Mouse (Mus musculus) kidney, adult 9 months (tissue): Measurements from ENCODE around the gene Tmem219.
"Not testable (repeated sequence)": the region's sequence is repeated elsewhere in the genome, so short reads cannot be mapped to it uniquely, and the experiment has no call there.

ENCODE experiments used
- DNase-seq: peaks from one replicate; pipeline ENCODE4 v3.0.0; 2022

Gene Tmem219

DNA sequence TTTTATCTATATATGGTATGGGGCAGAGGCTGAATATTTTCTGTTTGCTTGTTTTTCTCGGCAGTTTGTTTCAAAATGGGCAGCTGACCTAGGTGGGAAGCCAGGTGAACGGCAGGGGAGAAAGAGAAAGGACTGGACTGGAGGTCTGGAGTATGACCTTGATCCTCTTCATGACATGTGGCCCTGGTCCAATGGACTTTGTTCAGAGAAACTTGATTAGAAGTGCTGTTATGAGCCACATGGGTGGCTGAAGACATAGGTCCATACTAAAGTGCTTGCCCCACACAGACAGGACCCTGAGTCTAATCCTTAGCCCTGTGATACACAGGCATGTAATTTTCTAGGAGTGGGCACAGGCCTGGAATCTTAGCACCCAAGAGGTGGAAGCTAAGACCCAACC, 1.2 kb downstream of the Tmem219 start:
- DNase-seq = peak; percentile 87

DNA sequence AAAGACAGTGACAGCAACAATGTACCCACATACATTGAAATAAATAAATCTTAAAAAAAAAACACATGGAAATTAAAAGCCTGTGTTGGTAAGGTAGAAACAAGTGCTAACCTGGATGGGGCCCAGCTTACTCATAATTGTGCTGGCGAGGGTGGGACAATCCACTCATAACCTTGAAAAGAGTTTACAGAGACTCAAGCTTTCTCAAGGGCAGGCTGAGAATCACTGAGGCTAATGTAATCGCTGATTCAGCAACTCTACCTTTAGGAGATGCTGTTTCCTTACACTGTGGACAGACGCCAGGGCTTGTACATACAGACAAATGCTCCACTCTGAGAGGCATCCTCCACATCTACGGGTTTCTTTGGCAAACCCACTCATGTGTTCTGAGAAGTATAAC, 2.7 kb downstream of the Tmem219 start:
- DNase-seq = no peak

DNA sequence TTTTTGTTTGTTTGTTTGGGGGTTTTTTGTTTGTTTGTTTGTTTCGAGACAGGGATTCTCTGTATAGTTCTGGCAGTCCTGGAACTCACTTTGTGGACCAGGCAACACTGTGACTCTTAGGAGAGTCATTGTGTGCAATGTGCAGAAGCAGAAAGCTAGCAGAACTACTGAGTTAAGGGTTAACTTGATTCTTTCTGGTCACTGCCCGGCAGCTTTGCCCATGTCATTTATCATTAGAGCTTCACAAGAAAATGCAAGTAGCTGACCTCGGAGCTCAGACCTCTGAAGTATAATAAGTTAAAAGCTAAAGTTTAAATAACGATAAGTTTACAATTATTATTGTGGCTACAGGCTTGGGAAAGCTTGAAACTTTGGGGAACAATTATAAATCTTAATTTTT, 4.4 kb downstream of the Tmem219 start:
- peak; percentile 65 for DNase-seq

DNA sequence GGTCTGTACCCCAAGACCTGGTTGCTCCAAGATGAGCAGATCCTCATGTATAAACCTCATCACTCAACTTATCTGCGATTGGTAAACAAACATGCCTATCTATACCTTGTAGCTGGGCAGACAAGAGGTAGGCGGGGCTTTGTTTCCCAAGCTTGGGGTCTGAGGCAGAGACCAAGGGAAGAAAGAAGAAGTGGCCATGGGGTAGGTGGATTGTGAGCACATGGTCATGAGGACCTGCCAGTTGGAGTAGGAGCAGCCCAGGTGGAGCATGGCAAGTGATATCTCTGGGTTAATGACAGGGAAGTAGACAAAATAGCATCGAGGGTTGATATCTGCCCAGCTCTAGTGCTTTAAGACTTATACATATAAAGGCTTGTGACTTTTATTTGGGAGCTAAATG, 7.9 kb downstream of the Tmem219 start:
- DNase-seq = no peak

DNA sequence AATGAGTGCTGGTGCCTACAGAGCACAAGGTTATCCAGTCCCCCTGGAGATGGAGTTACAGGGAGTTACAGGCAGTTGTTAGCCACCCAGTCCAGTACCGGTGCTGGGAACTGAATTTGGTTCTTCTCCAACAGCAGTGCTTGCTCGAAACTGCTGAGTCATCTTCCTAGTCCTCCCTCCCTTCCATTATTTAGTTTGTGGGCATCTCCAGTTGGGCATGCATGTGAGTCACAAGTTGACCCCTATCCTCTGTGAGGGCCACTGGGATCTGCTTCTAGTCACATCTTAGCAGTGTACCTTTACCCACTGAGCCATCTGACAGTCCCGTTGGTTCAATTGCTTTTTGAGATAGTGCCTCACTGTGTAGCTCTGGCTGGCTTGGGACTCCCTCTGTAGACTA, 17.1 kb downstream of the Tmem219 start:
- no peak for DNase-seq

DNA sequence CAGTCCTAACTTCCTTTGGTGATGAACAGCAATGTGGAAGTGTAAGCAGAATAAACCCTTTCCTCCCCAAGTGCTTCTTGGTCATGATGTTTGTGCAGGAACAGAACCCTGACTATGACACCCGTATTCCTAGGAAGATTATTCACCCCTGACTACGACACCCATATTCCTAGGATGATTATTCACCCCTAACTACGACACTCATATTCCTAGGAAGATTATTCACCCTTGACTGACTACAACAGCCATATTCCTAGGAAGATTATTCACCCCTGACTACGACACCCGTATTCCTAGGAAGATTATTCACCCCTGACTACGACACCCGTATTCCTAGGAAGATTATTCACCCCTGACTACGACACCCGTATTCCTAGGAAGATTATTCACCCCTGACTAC, 22.9 kb downstream of the Tmem219 start:
- not testable (repeated sequence) for DNase-seq

DNA sequence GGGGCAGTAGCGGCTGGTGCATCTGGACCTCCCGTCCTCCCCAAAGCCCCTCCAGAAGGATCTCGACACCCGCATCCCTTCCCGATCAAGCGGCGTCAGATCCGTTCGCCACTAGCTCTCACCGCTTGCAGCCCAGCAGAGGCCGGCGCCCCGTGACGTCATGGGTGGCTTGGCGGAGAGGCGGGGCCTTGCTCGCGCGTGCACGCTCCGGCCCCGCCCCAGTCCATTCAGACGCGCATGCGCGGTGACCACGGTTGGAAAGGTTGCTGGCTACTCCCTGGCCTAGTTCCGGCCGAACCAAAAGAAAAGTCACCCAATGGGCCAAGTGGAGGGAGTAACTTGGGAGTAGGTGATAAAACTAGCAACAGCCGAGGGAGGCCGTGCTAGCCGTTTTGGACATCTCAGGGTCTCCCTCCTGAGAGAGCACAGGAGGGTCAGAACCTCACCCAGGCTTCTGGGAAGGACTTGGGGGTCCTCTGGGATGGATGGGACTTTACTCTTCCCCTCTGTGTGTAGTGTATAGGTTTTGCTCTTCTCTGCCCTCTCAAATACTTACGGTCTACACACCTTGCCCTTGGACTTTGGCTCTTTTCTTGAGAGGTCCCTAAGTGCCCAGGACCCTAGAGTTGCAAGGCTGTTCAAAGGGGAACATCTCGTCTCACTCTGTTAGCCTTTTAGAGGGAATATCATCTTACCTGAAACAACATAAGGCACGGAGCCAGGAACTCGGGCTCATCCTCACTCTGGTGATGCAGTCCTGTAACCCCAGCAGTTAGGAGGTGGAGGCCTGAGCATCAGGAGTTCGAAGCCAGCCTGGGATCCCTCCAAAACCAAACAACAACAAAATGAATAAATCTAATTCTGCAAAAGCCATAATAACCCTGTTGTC, 24.4 kb downstream of the Tmem219 start:
- peak; percentile 96 for DNase-seq

DNA sequence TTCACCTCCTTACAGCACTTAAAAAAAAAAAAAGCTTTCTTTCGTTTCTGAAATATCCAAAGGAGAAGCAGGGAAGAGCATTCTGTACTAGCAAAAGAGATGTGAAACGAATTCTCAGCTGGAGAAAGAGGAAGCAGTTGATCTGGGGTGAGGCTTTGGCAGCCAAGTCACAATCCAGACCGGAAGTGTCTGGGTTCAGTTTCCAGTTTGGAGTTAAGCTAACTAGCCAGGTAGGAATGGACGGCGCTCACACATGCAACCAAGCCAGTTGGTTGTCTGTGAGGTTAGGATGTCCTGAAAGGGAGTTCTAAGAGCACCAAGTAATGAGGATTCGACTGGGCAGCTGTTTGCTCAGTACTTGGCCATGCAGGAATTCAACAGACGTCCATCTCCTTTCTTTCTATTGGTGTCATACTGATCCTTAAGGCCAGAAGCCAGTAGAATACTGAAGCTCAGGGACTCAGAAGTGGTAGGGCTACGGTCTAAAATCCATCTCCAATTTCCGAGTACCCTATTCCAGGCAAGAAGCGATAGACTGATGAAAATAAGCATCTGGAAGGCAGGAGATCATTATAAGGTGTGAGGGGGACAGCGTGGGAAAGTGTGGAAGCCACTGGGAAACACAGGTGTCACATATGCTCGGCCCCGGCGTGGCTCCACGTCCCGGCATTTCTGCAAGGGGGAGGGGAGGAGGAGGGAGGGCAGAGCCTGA, 25.2 kb downstream of the Tmem219 start:
- DNase-seq = peak; percentile 48

DNA sequence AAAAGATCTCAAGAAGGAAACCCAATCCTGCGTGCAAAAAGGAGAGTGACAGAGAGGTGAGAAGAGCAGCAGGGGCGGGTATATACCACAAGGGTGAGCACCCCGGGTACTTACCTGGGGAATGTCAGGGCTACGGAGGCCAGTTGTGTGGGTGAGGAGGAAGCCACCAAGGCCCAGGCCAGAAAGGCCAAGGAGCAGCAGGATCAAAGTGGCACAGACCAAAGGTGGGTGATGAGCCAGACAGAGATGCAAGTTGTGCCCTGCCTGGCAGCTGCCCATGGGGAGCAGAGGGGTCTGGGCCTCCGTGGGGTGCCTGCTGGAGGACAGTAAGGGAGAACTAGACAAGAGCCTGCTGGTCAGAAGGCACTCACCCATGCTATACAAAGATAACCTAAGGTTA, 25.8 kb downstream of the Tmem219 start:
- no peak for DNase-seq

DNA sequence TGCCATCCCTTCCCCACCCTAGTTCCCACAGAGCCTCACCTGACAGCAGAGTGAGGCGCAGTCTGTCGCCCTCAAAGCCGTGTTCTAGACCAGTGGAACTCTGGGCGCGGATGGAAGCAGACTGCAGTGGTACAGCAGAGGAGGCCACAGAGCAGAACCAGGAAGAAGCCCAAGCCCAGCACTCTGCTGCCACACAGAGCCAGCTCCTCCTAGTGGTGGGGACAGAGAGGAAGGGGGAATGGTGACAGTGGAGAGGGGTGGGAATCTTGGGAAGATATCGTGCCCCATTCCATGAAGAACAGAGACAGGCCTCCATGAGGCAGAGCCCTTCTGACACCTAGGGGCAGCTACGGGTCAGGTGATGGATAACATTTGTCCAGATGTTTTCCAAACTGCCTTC, 33.9 kb downstream of the Tmem219 start:
- no peak for DNase-seq

DNA sequence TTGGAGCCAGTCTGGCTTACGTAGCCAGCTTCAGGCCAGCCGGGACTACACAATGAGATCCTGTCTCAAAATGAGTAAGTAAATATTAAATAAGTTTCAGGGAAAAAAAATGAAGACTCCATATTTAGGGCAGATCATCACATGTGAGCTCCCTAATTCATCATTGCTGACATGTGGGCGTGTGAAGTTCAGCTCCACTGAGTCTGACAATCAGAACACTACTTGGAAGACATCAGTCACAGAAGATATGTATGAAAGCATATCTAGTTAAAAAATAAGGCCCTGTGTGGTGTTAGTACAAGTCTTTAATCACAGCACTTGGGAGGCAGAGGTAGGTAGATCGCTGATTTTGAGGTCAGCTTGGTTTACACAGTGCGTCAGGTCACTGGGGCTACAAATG, 35.4 kb downstream of the Tmem219 start:
- no peak for DNase-seq

DNA sequence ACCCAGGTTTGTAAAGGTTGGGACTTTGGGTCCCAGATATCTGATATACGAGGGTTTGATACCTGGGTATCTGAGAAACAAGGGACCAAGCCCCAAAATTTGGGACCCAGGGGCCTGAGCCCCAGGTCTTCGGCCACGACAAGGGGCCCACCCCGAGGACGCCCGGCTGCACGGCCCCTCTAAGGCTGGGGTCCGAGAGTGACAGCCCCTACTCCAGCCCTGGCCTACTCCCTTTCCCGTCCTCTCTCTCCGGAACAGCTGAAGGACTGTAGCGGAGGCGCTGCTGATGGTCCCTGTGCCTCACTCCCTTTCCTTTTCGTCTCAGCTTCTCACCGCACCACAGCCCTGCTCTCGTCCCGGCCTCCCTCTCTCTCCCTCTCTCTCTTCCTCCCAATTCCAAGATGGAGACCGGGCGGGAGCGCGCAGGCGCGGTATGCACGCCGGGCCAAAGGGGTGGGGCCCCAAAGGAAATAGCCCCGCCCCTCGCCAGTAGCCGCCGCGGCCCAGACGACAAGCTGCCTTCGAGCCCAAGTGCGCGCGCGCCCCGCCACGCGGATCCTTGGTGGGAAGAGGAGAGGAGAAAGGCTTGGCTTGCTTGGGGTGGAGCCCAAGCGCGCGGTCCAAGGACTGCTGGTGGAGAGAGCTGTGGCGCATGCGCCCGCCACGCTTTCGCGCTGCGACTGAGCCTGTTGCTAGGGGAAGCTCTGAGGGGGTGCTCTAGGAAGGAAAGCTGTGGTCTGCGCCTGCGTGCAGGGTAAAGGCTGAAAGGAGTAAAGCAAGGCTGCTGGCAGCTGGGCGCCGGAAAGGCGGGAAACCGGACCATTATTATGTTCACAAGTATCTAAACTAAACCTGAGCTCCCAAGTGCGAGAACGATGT, 38.2 kb downstream of the Tmem219 start, which contains the start of gene Taok2:
TSS of gene Taok2 (minus strand) at position 418 of the 879 bp plus-strand sequence.
- peak; percentile 99 for DNase-seq

DNA sequence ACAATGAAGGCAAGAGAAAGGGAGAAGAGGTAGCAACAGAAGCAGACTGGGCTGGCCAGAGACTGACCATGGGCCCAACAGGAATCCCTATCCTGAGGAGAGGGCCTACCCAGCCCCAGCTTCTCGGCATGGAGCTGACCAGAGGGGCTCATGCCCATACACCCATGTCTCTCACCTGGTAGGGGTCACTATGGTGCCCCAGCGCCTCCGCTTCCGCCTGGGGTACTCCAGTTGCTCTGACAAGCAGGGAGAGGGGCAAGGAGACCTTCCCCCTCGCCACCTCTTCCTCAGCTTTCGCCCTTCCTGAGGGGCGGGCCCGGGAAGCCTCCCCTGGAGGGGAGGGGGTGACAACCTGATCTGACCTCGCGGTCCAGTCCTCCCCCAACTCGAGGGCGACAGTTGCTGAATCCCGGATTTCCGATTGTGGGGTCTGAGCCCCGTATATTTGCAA, 39.0 kb downstream of the Tmem219 start:
- DNase-seq = peak; percentile 42

DNA sequence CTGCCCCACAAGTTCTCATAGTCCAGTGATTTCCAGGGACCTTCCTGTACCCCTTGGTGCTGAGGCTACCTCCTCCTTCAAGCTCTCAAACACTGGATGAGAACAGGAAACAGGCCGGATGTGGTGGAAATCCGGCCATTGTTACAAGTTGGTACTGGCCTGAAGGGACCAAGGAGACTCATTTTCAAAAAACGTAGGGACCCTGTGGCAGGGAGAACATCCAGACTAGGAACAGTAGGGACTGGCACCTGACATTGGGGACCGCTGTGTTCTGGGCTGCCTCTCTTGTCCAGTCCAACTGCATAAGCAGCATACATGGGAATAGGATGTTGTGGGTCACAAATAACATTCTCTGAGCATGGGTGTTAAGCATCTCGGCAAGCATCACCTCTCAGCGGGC, 41.7 kb downstream of the Tmem219 start:
- DNase-seq = peak; percentile 72

DNA sequence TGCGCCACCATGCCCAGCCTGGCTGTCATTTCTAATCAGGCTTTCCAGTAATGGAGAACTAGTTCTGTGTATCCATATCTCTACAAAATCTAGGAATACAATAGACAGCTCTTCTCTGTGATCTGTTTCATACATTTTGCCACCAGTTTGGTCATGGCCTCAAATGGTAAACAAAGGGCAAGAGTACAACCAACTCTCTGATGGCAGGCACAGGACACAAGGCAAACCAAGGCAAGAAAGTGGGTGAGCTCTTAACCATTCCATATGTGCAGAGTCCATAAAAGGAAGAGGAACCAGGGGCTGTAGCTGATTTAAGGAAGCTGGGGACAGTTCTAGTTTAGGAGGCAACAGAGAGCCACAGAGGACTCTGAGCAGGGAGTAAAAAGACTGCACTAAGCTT, 45.5 kb downstream of the Tmem219 start:
- DNase-seq = no peak

DNA sequence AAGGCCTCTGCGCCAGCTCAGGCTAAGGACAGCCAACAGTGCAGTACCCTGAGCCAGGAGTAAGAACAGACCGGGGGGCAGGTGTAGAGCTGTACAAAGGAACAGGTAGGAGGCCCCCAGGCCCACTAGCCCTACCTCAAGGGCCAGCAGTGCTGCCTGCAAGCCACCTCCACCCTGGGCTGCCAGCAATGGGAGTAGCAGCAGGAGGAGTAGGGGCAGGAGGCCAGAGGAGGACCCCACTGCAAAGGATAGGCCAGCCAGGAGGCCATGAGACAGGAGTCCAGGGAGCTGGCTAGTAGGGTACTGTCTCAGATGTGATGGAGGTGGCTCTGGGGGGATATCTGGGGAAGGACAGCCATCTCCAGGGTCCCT, 52.2 kb downstream of the Tmem219 start:
- DNase-seq = no peak

DNA sequence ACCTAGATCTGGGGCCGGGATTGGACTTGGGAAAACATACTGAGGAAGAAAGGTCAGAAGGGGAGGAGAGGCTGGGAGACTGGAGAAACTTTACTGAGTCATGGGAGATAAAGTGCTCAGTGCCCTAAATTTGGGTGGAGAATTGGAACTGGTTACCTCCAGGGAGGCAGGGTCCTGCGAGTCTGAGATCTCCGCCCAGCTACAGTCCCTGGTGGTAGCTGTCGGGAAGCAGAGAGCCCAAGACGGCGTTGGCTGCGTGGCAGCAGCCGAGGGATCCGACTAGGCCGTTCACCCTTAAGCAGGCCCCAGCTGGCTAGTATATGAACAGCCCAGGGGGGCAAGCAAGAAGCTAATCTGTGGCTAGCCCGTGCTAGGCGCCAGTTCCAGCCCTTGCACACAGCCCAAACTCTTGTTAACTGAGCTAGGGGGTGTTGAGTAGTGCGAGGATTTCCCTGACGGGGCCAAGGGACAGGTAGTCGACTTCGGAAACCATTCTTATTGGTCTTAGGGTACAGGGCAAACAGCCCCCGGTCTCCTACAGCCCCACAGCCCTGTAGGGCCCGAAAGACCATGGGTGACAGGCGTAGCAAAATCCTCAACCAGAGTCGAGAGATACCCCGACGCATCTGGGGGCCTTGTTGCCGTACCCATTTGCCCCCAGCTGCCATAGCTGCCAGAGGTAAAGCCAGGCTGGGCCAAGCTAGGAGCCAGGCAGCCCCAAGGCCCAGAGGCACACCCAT, 52.8 kb downstream of the Tmem219 start:
- DNase-seq = no peak

DNA sequence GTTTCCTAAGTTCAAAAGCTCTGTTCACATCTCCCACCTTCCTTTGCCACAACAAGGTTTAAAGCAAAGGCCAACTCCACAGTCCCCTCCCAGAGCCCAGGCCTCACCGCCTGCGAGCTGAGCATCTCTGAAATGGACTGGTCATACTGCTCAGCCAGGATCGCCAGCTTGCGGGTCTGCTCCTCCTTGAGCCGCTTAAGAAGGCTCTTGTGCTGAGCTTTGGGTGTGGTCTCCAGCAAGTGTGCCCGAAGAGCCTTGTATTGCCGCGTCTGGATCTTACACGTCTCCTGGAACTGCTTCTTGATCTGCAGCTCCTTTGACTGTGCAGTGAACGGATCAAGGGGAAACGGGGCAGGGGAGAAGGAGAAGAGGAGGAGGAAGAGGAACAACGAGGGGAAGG, 54.7 kb downstream of the Tmem219 start:
- DNase-seq = no peak

DNA sequence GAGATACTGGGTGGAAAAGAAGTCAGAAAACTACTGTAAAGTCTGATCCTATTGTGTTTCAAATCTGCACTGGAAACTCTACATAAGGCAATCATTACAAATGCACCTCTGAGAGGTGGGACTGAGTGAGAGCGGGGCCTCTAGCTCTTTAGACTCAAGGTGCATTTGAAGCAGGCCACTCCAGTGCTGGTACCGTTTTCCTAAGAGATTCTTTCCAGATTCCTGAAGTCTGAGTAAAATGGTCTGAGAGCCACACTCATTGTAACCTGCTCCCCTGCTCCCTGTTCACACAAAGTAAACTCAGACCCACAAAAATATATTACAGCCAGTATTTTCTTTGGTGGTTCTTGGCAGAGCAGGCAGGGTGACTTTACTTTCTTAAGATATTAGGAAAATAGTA, 55.2 kb downstream of the Tmem219 start:
- no peak for DNase-seq

DNA sequence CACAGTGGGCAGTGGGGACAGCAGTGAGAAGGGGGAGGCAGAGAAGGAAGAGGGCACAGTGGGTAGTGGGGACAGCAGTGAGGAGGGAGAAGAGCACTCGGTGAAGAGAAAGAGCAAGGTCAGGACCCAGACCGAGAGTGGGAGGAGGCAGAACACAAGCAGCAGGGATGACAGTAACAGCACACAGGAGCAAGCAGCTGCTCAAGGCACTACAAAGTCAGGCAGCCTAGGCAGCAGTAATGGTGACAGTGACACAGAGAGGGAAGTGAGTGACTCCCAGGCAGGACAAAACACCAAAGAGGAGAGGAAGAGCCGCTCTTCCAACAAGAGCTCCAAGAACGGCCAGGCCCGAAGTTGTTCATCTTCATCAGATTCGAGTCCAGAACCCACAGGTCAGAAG, 58.9 kb downstream of the Tmem219 start:
- no peak for DNase-seq

DNA sequence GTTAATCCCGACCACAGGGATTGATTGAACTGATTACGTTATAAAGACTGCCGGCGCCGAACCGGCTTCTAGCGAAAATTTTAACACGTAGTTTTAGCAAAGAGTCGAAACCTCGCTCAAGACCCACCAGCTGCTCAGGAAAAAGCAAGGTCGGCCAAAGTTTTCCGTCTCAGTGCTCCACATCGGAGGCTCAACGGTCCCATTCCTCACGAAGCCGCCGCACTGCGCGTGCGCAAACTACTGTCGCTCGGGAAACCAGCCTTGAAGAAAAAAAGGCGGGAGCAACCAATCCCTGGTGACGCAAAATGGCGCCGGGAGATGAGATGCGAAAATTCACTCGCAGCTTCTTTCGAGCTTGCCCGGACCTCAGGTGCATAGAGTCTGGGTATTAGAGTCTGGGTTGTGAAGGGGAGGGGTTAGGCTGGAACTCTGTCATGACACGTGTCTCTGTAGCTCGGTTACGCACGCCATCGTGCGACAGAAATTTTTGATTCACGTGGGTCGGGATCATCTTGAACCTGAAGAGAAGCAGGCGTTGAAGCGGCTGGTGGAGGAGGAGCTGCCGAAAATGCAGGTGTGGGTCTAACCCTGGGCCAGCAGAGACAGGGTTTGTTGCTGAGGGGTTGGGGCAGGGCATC, 60.5 kb downstream of the Tmem219 start, which contains the start of gene Ino80e:
TSS of gene Ino80e (minus strand) at position 231 of the 638 bp plus-strand sequence.
- DNase-seq = peak; percentile 96
